Mouse (Mus musculus): ENCODE measurements around the gene Armt1. TPM values are rescaled to one million over a fixed set of nuclear protein-coding genes. Genes with fewer than 3 reads are reported as not detected.
"Not testable (repeated sequence)": the region's sequence is repeated elsewhere in the genome, so short reads cannot be mapped to it uniquely, and the experiment has no call there.

The Armt1 gene
- polyA plus RNA-seq, 1 experiment from 2014 or later: 23.5 TPM

DNA sequence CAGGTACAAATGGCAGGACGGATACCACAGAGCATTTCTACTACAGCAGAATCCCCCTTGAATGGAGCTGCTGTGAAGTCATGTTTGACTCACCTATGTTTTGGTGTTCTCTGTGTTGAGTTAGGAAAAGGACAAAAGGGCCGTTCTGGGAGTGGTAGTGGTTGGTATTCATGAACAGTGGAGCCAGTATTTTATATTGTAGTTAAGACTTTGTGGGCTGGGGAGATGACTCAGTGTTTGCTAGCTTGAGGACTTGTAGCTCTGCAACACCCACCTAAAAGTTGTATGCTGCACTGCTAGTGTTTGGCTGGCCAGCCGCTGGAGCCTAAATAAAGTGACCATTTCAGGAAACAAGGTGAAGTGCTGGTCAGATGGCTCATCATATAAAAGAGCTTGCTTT lies 36.9 kb upstream of the Armt1 start:
- 91% methylated on average over 3 of the region's 3 CpGs for WGBS
- ATAC-seq (ENCODE audit: insufficient number of reproducible peaks, insufficient read depth, low FRiP score, low TSS enrichment): no peak
- Histone ChIP-seq H3K27ac (no peak overlapping the region), H3K9ac (no peak overlapping the region), H3K9me3 (no peaks in the 10 kb centered on the region), H3K27me3 (no peaks in the 10 kb centered on the region), H3K4me3 (no peak overlapping the region), H3K36me3 (peaks cover 32% of the 10 kb centered on the region), H3K4me1 (peaks cover 16% of the 10 kb centered on the region), H3K4me2 (replicated peaks) (no peak overlapping the region)

DNA sequence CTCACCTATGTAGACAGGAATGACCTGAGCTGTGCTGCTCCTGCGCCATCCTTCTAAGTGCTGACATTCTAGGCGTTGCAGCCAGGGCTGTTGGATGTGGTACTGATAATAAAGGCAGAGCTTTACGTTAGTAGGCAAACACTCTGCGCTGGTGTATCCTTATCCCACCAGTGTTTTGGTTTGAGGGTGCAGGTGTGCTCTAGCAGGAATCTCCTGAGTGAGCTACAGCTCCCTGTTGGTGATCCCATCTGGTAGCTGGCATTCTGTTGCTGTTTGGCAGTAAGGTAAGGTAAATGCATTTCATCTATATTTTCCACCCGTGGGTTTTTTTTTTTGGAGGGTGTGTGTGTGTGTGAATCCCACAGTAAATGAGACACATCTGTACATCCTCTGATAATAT lies 34.2 kb upstream of the Armt1 start:
- Histone ChIP-seq H3K4me1 (no peaks in the 10 kb centered on the region), H3K9me3 (no peaks in the 10 kb centered on the region), H3K9ac (no peak overlapping the region), H3K27me3 (no peaks in the 10 kb centered on the region), H3K36me3 (peaks cover 36% of the 10 kb centered on the region), H3K27ac (no peak overlapping the region), H3K4me2 (replicated peaks) (no peak overlapping the region), H3K4me3 (no peak overlapping the region)
- ATAC-seq (ENCODE audit: insufficient number of reproducible peaks, insufficient read depth, low FRiP score, low TSS enrichment): no peak
- WGBS: 90% methylated on average over 5 of the region's 5 CpGs

- Histone ChIP-seq H3K4me3 (no peak overlapping the region), H3K4me2 (replicated peaks) (no peak overlapping the region), H3K9me3 (no peaks in the 10 kb centered on the region), H3K27me3 (no peaks in the 10 kb centered on the region), H3K36me3 (peaks cover 35% of the 10 kb centered on the region), H3K9ac (no peak overlapping the region), H3K4me1 (no peaks in the 10 kb centered on the region), H3K27ac (no peak overlapping the region)
- WGBS: 59% methylated on average over 5 of the region's 5 CpGs
- no peak for ATAC-seq (ENCODE audit: insufficient number of reproducible peaks, insufficient read depth, low FRiP score, low TSS enrichment)
Measured at GRCm38 (mm10) chr10:4404895-4405491, 27.3 kb upstream of the Armt1 start.

- no peak overlapping the region for H3K9ac ChIP-seq
- H3K27me3 ChIP-seq: no peaks in the 10 kb centered on the region
- no peak overlapping the region for H3K4me3 ChIP-seq
- H3K9me3 ChIP-seq: no peaks in the 10 kb centered on the region
- no peak overlapping the region for H3K4me2 ChIP-seq (replicated peaks)
- 87% methylated on average over 5 of the region's 5 CpGs for WGBS
- peaks cover 40% of the 10 kb centered on the region for H3K36me3 ChIP-seq
- no peak overlapping the region for H3K27ac ChIP-seq
- no peak for ATAC-seq (ENCODE audit: insufficient number of reproducible peaks, insufficient read depth, low FRiP score, low TSS enrichment)
- H3K4me1 ChIP-seq: no peaks in the 10 kb centered on the region
Measured at GRCm38 (mm10) chr10:4405511-4405910, 26.8 kb upstream of the Armt1 start.

- H3K36me3 ChIP-seq: peaks cover 47% of the 10 kb centered on the region
Measured at GRCm38 (mm10) chr10:4407191-4407590, 25.1 kb upstream of the Armt1 start.

DNA sequence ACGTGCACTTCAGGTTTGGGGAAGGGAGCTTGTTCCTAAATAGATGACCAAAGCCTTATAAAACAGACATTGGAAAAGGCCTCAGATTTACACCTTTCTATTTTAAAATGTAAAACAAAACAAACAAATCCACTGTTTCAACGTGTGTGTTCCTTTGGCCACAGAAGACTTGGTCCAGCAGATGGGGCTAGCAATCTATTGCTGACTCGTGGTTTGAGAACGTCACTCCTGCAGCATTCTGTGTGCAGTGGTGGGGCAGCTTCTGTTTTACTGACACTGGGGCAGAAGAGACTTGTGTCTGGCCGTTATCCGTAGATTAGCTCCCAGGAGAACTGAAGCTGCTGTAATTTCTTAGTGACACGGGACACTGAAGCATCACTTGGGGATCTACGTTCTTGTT lies 7.0 kb upstream of the Armt1 start:
- 81% methylated on average over 8 of the region's 8 CpGs for WGBS
- H3K9me3 ChIP-seq: no peaks in the 10 kb centered on the region
- H3K9ac ChIP-seq: no peak overlapping the region
- H3K27me3 ChIP-seq: no peaks in the 10 kb centered on the region
- ATAC-seq (ENCODE audit: insufficient number of reproducible peaks, insufficient read depth, low FRiP score, low TSS enrichment): no peak
- H3K4me1 ChIP-seq: no peaks in the 10 kb centered on the region
- no peak overlapping the region for H3K4me2 ChIP-seq (replicated peaks)
- H3K27ac ChIP-seq: no peak overlapping the region
- H3K4me3 ChIP-seq: no peak overlapping the region
- H3K36me3 ChIP-seq: peaks cover 52% of the 10 kb centered on the region

More at GRCm38 (mm10) chr10:4407191-4407590, 25.1 kb upstream of the Armt1 start:
- Histone ChIP-seq H3K4me2 (replicated peaks) (no peak overlapping the region), H3K27me3 (no peaks in the 10 kb centered on the region), H3K9me3 (no peaks in the 10 kb centered on the region), H3K9ac (no peak overlapping the region), H3K4me3 (no peak overlapping the region), H3K4me1 (no peaks in the 10 kb centered on the region), H3K27ac (no peak overlapping the region)
- 93% methylated on average over 1 of the region's 1 CpGs for WGBS
- ATAC-seq (ENCODE audit: insufficient number of reproducible peaks, insufficient read depth, low FRiP score, low TSS enrichment): no peak

DNA sequence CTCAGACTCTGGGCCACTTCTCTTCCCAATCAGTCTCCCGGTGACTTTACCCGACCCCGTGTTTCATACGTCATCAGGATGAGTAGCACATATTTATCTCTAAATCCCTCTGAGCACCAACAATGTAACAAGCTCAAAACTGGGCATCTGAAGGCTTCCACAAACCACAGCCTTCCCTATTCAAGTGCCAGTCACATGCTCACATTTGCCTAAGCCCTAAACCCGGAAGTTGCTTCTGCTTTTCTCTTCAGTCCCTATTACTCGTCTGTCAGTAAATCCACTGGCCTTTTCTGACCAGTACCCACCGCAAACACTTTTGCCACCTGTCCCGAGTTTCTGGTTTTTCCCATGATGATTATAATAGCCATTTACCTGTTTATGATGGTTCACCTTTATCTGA lies 1.9 kb upstream of the Armt1 start:
- H3K9me3 ChIP-seq: no peaks in the 10 kb centered on the region
- H3K4me1 ChIP-seq: peaks cover 8% of the 10 kb centered on the region; the same call in 1 of the 2 replicates
- H3K9ac ChIP-seq: 0 out of 2 replicates have a peak overlapping the region, but pooled peaks have one; percentile 74
- H3K4me3 ChIP-seq: no peak overlapping the region
- 0 out of 2 replicates have a peak overlapping the region, but pooled peaks have one; percentile 70 for H3K4me2 ChIP-seq (replicated peaks)
- H3K27ac ChIP-seq: no peak overlapping the region
- ATAC-seq (ENCODE audit: insufficient number of reproducible peaks, insufficient read depth, low FRiP score, low TSS enrichment): no peak
- WGBS: 91% methylated on average over 8 of the region's 8 CpGs
- no peaks in the 10 kb centered on the region for H3K27me3 ChIP-seq
- peaks cover 20% of the 10 kb centered on the region for H3K36me3 ChIP-seq

DNA sequence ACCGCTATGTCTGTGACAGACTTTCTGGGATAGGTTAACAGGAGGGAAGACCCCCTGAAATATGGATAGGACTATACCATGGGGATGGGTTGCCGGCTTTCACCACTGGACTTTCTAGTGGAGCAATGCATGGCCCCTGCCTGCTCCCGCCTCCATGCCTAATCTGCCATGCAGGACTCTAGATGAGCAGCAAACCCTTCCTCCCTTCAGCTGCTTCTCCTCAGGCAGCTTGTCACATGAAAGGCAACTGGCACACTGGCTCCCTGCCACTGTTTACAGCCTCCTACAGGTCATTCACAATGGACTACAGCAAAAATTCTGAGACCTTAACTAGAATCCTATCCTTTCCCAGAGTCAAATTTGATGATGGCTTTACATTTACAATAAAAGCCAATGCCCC lies 1.4 kb upstream of the Armt1 start:
- 92% methylated on average over 3 of the region's 3 CpGs for WGBS
- Histone ChIP-seq H3K4me3 (no peak overlapping the region), H3K4me1 (peaks cover 8% of the 10 kb centered on the region; the same call in 1 of the 2 replicates), H3K4me2 (replicated peaks) (peak overlapping the region; percentile 70; the same call in 1 of the 2 replicates), H3K36me3 (peaks cover 19% of the 10 kb centered on the region), H3K27ac (no peak overlapping the region), H3K9ac (0 out of 2 replicates have a peak overlapping the region, but pooled peaks have one; percentile 74), H3K9me3 (no peaks in the 10 kb centered on the region), H3K27me3 (no peaks in the 10 kb centered on the region)
- ATAC-seq (ENCODE audit: insufficient number of reproducible peaks, insufficient read depth, low FRiP score, low TSS enrichment): no peak

- peak overlapping the region; percentile 70 for H3K4me2 ChIP-seq (replicated peaks)
- peak overlapping the region; percentile 68 for H3K4me3 ChIP-seq
- ATAC-seq (ENCODE audit: insufficient number of reproducible peaks, insufficient read depth, low FRiP score, low TSS enrichment): peak; percentile 19; the same call in 1 of the 2 replicates
- H3K9me3 ChIP-seq: no peaks in the 10 kb centered on the region
- 14% methylated on average over 5 of the region's 5 CpGs for WGBS
- no peaks in the 10 kb centered on the region for H3K27me3 ChIP-seq
- peaks cover 8% of the 10 kb centered on the region; the same call in 1 of the 2 replicates for H3K4me1 ChIP-seq
- peak overlapping the region; percentile 30; the same call in 1 of the 2 replicates for H3K27ac ChIP-seq
- H3K36me3 ChIP-seq: peaks cover 11% of the 10 kb centered on the region
- peak overlapping the region; percentile 74 for H3K9ac ChIP-seq
Measured at GRCm38 (mm10) chr10:4431746-4432122, 533 bp upstream of the Armt1 start.

DNA sequence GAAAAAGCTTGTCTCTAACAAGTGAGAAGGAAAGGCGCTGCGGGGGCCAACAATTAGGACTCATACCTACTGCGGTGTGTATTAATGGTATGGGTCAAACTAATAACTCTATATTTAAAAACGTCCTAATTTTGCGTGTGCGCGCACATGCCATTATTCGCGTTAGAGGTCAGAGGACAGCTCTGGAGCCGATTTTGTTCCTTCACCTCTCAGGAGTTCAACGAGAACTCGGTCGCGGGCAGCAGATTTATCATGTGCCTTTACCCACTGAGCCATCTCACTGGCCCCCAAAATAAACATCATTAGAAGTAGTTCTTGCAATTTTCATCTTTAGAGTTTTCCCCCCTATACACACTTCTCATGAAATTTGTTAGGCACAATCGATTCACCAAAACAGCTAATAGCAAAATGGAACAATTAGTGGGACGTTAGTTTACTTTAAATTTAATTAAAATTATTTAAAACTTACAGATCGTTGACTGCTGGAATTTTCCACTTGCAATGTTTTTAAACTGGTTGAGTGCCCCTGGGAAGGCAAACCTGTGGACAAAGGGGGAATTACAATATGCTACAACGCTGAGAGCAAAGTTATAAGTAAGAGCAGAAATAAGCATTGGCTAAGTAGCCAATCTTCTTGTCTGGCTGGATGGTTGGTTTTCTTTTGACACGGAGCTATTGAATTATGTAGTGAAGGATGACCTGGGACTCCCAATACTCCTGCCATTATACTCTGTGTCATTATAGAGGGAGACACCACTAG lies 909 bp downstream of the Armt1 start:
- H3K4me1 ChIP-seq: peaks cover 8% of the 10 kb centered on the region; the same call in 1 of the 2 replicates
- H3K4me2 ChIP-seq (replicated peaks): peak overlapping the region; percentile 60
- peak overlapping the region; percentile 68 for H3K4me3 ChIP-seq
- peak overlapping the region; percentile 85 for H3K27ac ChIP-seq
- peaks cover 12% of the 10 kb centered on the region; the same call in 1 of the 2 replicates for H3K36me3 ChIP-seq
- H3K27me3 ChIP-seq: no peaks in the 10 kb centered on the region
- H3K9me3 ChIP-seq: no peaks in the 10 kb centered on the region
- WGBS: 10% methylated on average over 19 of the region's 19 CpGs
- no peak for ATAC-seq (ENCODE audit: insufficient number of reproducible peaks, insufficient read depth, low FRiP score, low TSS enrichment)
- peak overlapping the region; percentile 61 for H3K9ac ChIP-seq

DNA sequence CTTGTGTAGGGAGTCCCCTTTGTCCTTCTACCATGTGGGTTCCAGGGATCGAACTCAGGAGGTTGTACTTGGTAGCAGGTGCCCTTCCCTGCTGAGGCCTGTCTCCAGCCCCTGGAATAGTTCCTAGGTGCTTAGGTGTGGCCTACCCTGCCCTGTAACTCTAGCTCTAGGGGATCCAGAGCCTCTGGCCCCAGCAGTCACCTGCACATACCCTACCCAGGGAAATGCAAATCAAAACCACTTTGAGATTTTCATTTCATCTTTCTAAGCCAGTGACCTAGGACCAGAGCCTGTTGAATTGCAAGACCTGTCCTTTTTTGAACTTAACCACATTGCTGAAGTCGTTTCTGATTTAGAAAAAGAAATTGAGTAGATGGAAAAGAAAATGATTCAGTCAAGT lies 1.6 kb downstream of the Armt1 start:
- 81% methylated on average over 2 of the region's 2 CpGs for WGBS
- H3K9me3 ChIP-seq; H3K4me3 ChIP-seq; H3K27ac ChIP-seq; H3K4me2 ChIP-seq (replicated peaks); H3K27me3 ChIP-seq; H3K9ac ChIP-seq; ATAC-seq (ENCODE audit: insufficient number of reproducible peaks, insufficient read depth, low FRiP score, low TSS enrichment); H3K4me1 ChIP-seq: not testable (repeated sequence)
- peaks cover 15% of the 10 kb centered on the region; the same call in 1 of the 2 replicates for H3K36me3 ChIP-seq

DNA sequence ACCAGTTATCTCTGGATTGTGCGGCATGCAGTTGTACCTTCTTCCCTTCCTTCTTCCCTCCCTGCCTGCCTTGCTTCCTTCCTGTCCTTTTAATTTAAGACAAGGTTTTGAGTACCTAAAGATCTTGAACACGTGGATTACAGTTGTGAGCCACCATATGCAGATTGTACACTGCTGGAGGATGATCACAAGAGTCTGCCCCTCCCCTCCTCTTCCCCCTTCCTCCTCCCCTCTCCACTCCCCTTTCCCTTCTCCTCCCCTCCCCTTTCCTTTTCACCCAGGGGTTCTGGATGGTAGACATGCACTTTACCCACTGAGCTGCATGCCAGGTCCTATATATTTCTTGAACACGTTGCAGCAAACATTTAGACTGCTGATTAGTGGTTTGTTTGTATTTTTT lies 3.1 kb downstream of the Armt1 start:
- Histone ChIP-seq H3K27me3 (no peaks in the 10 kb centered on the region), H3K4me2 (replicated peaks) (no peak overlapping the region), H3K4me1 (peaks cover 8% of the 10 kb centered on the region; the same call in 1 of the 2 replicates), H3K9me3 (no peaks in the 10 kb centered on the region), H3K36me3 (peaks cover 28% of the 10 kb centered on the region), H3K4me3 (no peak overlapping the region), H3K9ac (no peak overlapping the region), H3K27ac (no peak overlapping the region)
- no peak for ATAC-seq (ENCODE audit: insufficient number of reproducible peaks, insufficient read depth, low FRiP score, low TSS enrichment)
- 87% methylated on average over 3 of the region's 3 CpGs for WGBS
